Mouse (Mus musculus) heart, postnatal 36 days (tissue): ENCODE results near the gene Mkrn3. TPM values are rescaled to one million over a fixed set of nuclear protein-coding genes. Genes with fewer than 3 reads are reported as not detected.
A peak's percentile ranks its signal among the peaks of the same experiment; 100 is the strongest.

Experiments used
- DNase-seq, 2 experiments: peaks; one replicate each; pipeline ENCODE4 v3.0.0; 2021 to 2022
- intact Hi-C: fragments of 180-260 bp; cut with DNase I; formaldehyde crosslinking; loops from one replicate; pipeline ENCODE4 v1.15.1; 2025
- total RNA-seq, 2 experiments: library from RNA; stranded (reverse); gene quantifications; 2 replicates each; pipeline ENCODE4 v1.2.3; 2021

Gene Mkrn3
- under 1 TPM; 0.14 to 0.33 TPM for total RNA-seq

GRCm38 (mm10) chr7:62419493-62420360 is at the start of gene Mkrn3:
Mkrn3 (minus strand) TSS chr7:62420139.
- intact Hi-C loops, result loop anchor here (5.0 kb wide), 1 partner anchor 43 kb away; the partner anchor contains the start of gene Peg12
- peak; percentile 77 to 80 for DNase-seq

- DNase-seq, result peak; percentile 59 to 77
- intact Hi-C loops, result loop anchor here (5.0 kb wide), 1 partner anchor 42 kb away; the partner anchor contains the start of gene Mkrn3
Measured at GRCm38 (mm10) chr7:62463878-62464755, 44.2 kb upstream of the Mkrn3 start, which contains the start of gene Peg12. Peg12 (minus strand) TSS chr7:62464510.

- peak; percentile 17 to 38 for DNase-seq
- intact Hi-C loops, result loop anchor here (5.0 kb wide), 1 partner anchor 41 kb away; the partner anchor contains the start of gene Mkrn3
Measured at GRCm38 (mm10) chr7:62463007-62463877, 43.3 kb upstream of the Mkrn3 start.

GRCm38 (mm10) chr7:62462229-62463006 is 42.5 kb upstream of the Mkrn3 start:
- peak in 1 of 2 experiments; percentile 1 for DNase-seq
- intact Hi-C loops, result loop anchor here (5.0 kb wide), 1 partner anchor 40 kb away; the partner anchor contains the start of gene Mkrn3

GRCm38 (mm10) chr7:62452353-62452752 is 32.4 kb upstream of the Mkrn3 start:
- intact Hi-C loops, result no loop called here
- no peak for DNase-seq

GRCm38 (mm10) chr7:62445431-62446165 is 25.7 kb upstream of the Mkrn3 start:
- intact Hi-C loops, result no loop called here
- DNase-seq, result no peak

- intact Hi-C loops, result no loop called here
- no peak for DNase-seq
Measured at GRCm38 (mm10) chr7:62436394-62436793, 16.5 kb upstream of the Mkrn3 start.

GRCm38 (mm10) chr7:62433243-62433642 is 13.3 kb upstream of the Mkrn3 start:
- intact Hi-C loops, result no loop called here
- no peak for DNase-seq

GRCm38 (mm10) chr7:62428337-62428736 is 8.4 kb upstream of the Mkrn3 start:
- peak; percentile 4 to 20 for DNase-seq
- intact Hi-C loops, result no loop called here

GRCm38 (mm10) chr7:62423210-62423609 is 3.3 kb upstream of the Mkrn3 start:
- no peak for DNase-seq
- intact Hi-C loops, result loop anchor here (5.0 kb wide), 1 partner anchor 39 kb away; the partner anchor contains the start of gene Peg12

- intact Hi-C loops, result loop anchor here (5.0 kb wide), 1 partner anchor 42 kb away; the partner anchor contains the start of gene Peg12
- DNase-seq, result no peak
Measured at GRCm38 (mm10) chr7:62420566-62420965, 627 bp upstream of the Mkrn3 start.

- intact Hi-C loops, result no loop called here
Measured at GRCm38 (mm10) chr7:62419105-62419492, 840 bp downstream of the Mkrn3 start.

GRCm38 (mm10) chr7:62418346-62418745 is 1.6 kb downstream of the Mkrn3 start:
- intact Hi-C loops, result no loop called here

More at GRCm38 (mm10) chr7:62419105-62419492, 840 bp downstream of the Mkrn3 start:
- DNase-seq, result no peak

GRCm38 (mm10) chr7:62416173-62416572 is 3.8 kb downstream of the Mkrn3 start:
- intact Hi-C loops, result no loop called here

More at GRCm38 (mm10) chr7:62418346-62418745, 1.6 kb downstream of the Mkrn3 start:
- no peak for DNase-seq

GRCm38 (mm10) chr7:62415222-62415621 is 4.7 kb downstream of the Mkrn3 start:
- intact Hi-C loops, result no loop called here

More at GRCm38 (mm10) chr7:62416173-62416572, 3.8 kb downstream of the Mkrn3 start:
- DNase-seq, result no peak

GRCm38 (mm10) chr7:62407803-62408202 is 12.1 kb downstream of the Mkrn3 start:
- intact Hi-C loops, result no loop called here
- no peak for DNase-seq

More at GRCm38 (mm10) chr7:62415222-62415621, 4.7 kb downstream of the Mkrn3 start:
- no peak for DNase-seq

- intact Hi-C loops, result no loop called here
- no peak for DNase-seq
Measured at GRCm38 (mm10) chr7:62406573-62407050, 13.3 kb downstream of the Mkrn3 start.

GRCm38 (mm10) chr7:62392202-62392601 is 27.7 kb downstream of the Mkrn3 start:
- DNase-seq, result no peak
- intact Hi-C loops, result no loop called here
